Mouse (Mus musculus): ENCODE results near the gene Elmo1. TPM values are rescaled to one million over a fixed set of nuclear protein-coding genes. Genes with fewer than 3 reads are reported as not detected.

Elmo1 gene
- polyA plus RNA-seq, 1 experiment, result 0.68 TPM

DNA sequence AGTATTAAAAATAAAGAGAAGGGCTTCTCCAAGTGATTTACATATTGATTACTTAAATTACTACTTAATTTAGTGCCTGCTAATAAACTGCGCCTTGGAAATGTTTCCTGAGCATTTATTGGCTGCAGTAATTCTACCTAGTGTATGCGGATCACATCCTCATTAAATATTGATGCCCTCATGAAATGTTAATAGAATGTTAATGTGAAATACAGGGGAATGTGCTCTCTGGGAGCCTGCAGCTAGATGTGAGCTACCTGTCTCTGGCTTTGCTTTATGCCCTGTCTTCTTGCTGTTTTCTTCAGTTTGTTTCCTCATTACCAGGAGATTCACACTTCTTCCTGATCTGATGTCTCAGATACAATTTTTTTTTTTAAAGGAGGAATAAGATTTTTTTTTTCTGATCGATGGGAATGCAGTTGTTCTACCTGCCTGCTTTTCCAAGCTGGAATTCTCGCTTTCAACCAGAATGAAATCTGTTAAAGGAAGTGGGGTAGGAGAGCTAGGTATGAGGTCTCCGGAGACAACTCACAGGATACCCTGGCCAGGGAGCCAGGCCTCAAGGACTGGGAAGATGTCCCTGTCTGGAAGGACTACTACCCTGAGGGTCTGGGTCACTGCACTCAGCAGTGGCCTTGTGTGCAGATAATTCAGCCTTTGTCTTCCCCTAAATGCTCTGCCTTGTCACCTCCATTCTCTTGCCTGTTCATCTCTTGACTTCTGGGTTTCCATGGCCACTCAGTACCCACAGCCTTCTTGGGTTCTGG, 279.8 kb downstream of the Elmo1 start:
- Histone ChIP-seq H3K27me3 (replicated peaks) (no peaks in the 10 kb centered on the region), H3K4me1 (peaks cover 11% of the 10 kb centered on the region; the same call in 1 of the 2 replicates), H3K4me3 (replicated peaks) (no peak overlapping the region), H3K9me3 (0 out of 2 replicates have a peak, but pooled peaks cover 4% of the 10 kb centered on the region), H3K36me3 (replicated peaks; ENCODE audit: low read length) (peaks cover 2% of the 10 kb centered on the region)
- TF ChIP-seq GATA1 (IDR thresholded peaks at IDR 0.05; ENCODE audit: borderline replicate concordance, low read length) (no peak), FLI1 (IDR thresholded peaks at IDR 0.05; ENCODE audit: low read length) (no peak)

DNA sequence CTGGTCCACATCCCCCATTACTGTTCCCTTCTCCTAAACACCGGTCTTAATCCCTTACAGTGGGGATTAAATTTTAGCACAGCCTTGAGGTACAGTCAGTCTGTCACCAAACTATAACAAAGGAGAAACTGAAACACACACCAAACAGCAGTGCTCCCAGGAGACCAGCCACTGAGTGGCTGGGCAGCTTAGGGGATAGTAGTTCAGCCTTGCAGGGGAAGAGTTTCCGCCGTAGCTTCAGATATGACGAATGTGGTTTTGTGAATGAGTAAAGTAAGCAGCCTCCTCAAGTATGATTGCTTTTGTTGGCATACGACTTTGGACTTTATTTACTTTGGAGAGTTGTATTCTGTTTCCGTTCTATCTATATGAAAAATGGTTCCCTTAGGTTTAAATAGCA, 281.1 kb downstream of the Elmo1 start:
- TF ChIP-seq FLI1 (IDR thresholded peaks at IDR 0.05; ENCODE audit: low read length), result no peak
- H3K4me1 ChIP-seq, result peaks cover 3% of the 10 kb centered on the region; the same call in 1 of the 2 replicates
- no peaks in the 10 kb centered on the region for H3K27me3 ChIP-seq (replicated peaks)
- no peak overlapping the region for H3K4me3 ChIP-seq (replicated peaks)
- H3K9me3 ChIP-seq, result 0 out of 2 replicates have a peak, but pooled peaks cover 4% of the 10 kb centered on the region
- peaks cover 2% of the 10 kb centered on the region for H3K36me3 ChIP-seq (replicated peaks; ENCODE audit: low read length)

DNA sequence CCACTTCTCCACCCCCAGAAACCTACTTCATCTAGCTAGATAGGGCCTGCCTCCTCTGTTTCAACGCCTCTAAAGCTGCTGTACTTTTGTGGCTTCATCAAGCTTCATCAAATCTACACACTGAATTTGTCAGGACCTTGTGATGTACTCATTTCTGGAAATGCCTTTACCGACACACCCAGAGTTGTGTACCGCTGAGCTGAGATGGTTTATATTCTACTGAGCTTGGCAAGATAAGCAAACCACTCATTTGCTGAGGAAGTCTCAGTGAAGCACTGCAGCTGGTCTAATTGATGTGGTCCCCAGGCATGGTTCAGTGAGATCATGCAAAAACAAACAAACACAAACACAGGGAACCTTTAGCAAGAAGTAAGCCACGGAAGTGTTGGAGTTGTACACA, 281.9 kb downstream of the Elmo1 start:
- H3K9me3 ChIP-seq, result 0 out of 2 replicates have a peak, but pooled peaks cover 4% of the 10 kb centered on the region
- H3K36me3 ChIP-seq (replicated peaks; ENCODE audit: low read length), result peaks cover 2% of the 10 kb centered on the region
- TF ChIP-seq GATA1 (IDR thresholded peaks at IDR 0.05; ENCODE audit: borderline replicate concordance, low read length) (no peak), FLI1 (IDR thresholded peaks at IDR 0.05; ENCODE audit: low read length) (no peak)

DNA sequence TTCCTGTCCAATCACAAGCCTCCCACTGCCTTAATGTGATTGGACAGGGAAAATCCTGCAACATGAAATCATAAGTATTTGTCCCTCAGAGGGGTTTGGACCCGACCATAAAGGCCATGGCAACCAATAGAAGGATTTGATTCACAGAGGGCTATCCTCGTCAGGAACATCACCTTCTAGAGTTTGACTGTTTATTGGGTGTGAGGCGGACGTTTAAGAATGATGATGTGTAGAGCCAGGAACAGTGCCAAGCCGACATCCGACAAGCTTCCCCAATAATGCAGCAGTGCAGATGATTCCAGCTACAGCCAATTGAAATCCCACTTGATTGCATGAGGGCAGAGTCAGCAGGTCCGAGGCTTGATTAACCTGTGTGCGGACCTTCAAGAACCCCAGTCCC, 288.5 kb downstream of the Elmo1 start:
- TF ChIP-seq GATA1 (IDR thresholded peaks at IDR 0.05; ENCODE audit: borderline replicate concordance, low read length) (no peak), FLI1 (IDR thresholded peaks at IDR 0.05; ENCODE audit: low read length) (no peak)
- no peaks in the 10 kb centered on the region for H3K4me1 ChIP-seq

More for the DNA sequence above, 281.9 kb downstream of the Elmo1 start:
- Histone ChIP-seq H3K4me3 (replicated peaks) (no peak overlapping the region), H3K4me1 (no peaks in the 10 kb centered on the region), H3K27me3 (replicated peaks) (no peaks in the 10 kb centered on the region)

DNA sequence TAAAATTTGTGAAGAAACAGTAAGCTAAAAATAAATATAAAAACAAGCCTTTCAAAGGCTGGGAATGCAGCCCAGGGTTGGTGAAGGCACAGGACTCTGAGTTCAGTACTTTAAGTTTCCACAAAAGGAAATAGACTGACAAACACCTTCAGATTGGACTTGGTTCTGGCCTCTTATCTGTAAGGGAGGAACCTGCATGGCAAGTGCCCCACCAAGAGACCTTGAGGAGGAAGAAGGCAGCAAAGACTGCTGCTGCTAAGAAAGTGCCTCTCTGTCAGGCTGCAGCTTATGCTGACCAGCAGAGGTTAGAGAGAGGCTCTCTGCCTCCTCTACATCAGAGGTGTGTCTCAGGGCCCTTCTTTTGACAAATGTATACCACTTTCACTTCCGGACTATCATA, 293.5 kb downstream of the Elmo1 start:
- Histone ChIP-seq H3K4me3 (replicated peaks) (no peak overlapping the region), H3K9me3 (no peaks in the 10 kb centered on the region), H3K4me1 (no peaks in the 10 kb centered on the region), H3K27me3 (replicated peaks) (no peaks in the 10 kb centered on the region), H3K36me3 (replicated peaks; ENCODE audit: low read length) (no peaks in the 10 kb centered on the region)
- TF ChIP-seq GATA1 (IDR thresholded peaks at IDR 0.05; ENCODE audit: borderline replicate concordance, low read length) (no peak), FLI1 (IDR thresholded peaks at IDR 0.05; ENCODE audit: low read length) (no peak)

More for the DNA sequence above, 288.5 kb downstream of the Elmo1 start:
- H3K36me3 ChIP-seq (replicated peaks; ENCODE audit: low read length), result no peaks in the 10 kb centered on the region
- no peaks in the 10 kb centered on the region for H3K27me3 ChIP-seq (replicated peaks)
- no peak overlapping the region for H3K4me3 ChIP-seq (replicated peaks)
- no peaks in the 10 kb centered on the region for H3K9me3 ChIP-seq

DNA sequence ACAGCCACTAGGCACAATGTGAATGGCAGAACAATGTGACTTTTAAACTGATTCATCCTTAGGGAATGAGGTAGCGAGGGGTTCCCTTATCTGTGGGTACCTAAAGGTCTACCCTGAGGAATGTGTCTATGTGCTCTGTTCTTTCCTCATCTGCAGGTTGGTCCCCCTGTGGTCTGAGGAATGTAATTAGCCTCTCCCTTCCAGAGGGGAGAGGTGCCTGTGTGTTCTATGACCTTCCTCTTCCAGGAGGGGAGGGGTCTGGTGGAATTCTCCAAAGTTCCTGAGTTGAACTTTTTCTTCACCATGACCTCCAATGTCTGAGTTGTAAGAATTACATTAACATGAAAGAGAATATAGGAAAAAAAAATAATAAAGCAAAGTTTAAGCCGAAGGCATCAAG, 294.4 kb downstream of the Elmo1 start:
- Histone ChIP-seq H3K9me3 (no peaks in the 10 kb centered on the region), H3K4me1 (no peaks in the 10 kb centered on the region), H3K36me3 (replicated peaks; ENCODE audit: low read length) (no peaks in the 10 kb centered on the region), H3K4me3 (replicated peaks) (no peak overlapping the region), H3K27me3 (replicated peaks) (no peaks in the 10 kb centered on the region)
- TF ChIP-seq GATA1 (IDR thresholded peaks at IDR 0.05; ENCODE audit: borderline replicate concordance, low read length), result no peak
- TF ChIP-seq FLI1 (IDR thresholded peaks at IDR 0.05; ENCODE audit: low read length), result no peak

DNA sequence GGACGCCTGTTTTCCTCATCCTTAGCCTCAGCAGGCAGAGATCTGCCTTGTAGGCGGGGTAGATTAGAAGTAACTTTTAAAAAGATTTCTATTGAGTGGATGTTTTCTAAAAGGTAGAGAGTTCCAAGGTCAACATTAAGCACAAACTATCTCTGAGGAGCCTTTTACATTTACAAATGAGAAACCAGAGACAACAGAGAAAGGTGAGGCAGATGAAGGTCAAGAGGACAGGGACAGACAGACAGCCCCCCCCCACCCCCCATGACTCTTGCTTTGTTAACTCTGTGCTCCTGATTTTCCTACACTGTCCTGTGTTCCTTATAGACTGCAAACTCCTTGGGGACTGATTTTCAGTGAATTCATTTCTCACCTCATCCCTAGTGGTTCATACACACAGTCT, 295.0 kb downstream of the Elmo1 start:
- H3K36me3 ChIP-seq (replicated peaks; ENCODE audit: low read length), result no peaks in the 10 kb centered on the region
- H3K9me3 ChIP-seq, result no peaks in the 10 kb centered on the region
- no peaks in the 10 kb centered on the region for H3K27me3 ChIP-seq (replicated peaks)
- no peaks in the 10 kb centered on the region for H3K4me1 ChIP-seq
- H3K4me3 ChIP-seq (replicated peaks), result no peak overlapping the region
- TF ChIP-seq FLI1 (IDR thresholded peaks at IDR 0.05; ENCODE audit: low read length) (no peak), GATA1 (IDR thresholded peaks at IDR 0.05; ENCODE audit: borderline replicate concordance, low read length) (no peak)

DNA sequence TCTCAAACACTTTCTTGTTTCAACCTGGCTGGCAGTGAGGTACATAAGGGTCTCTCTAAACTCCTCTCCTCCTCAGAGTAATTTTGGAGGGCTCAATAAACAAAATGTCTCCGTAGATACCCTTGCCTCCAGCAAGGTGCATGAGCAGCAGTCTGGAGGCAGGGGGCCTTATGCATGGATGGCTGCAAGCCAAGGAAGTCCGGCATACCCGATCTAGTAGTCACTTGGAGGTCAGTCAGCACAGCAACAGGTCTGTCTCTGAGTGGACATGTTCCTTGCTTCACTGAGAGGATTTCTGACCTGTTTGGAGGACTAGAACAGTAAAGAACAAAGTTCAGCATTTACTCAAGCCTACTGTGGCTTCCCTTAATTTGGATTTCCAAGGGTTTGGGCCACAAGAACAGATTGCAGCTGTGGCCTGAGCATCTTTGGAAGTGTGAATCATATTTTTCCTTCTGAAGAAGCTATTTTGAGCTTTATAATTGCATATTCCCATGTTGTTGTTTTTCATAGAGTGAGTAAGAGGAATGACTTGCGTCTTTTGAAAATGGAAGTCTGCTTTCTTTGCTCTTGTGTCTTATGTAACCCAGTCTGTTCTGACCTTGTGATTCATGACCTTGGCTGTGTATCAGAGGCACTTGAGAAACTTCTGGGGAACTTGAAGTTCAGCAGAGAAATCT, 296.2 kb downstream of the Elmo1 start:
- no peaks in the 10 kb centered on the region for H3K36me3 ChIP-seq (replicated peaks; ENCODE audit: low read length)
- no peak overlapping the region for H3K4me3 ChIP-seq (replicated peaks)
- no peaks in the 10 kb centered on the region for H3K9me3 ChIP-seq
- TF ChIP-seq GATA1 (IDR thresholded peaks at IDR 0.05; ENCODE audit: borderline replicate concordance, low read length) (no peak), FLI1 (IDR thresholded peaks at IDR 0.05; ENCODE audit: low read length) (no peak)
- no peaks in the 10 kb centered on the region for H3K4me1 ChIP-seq
- H3K27me3 ChIP-seq (replicated peaks), result no peaks in the 10 kb centered on the region

DNA sequence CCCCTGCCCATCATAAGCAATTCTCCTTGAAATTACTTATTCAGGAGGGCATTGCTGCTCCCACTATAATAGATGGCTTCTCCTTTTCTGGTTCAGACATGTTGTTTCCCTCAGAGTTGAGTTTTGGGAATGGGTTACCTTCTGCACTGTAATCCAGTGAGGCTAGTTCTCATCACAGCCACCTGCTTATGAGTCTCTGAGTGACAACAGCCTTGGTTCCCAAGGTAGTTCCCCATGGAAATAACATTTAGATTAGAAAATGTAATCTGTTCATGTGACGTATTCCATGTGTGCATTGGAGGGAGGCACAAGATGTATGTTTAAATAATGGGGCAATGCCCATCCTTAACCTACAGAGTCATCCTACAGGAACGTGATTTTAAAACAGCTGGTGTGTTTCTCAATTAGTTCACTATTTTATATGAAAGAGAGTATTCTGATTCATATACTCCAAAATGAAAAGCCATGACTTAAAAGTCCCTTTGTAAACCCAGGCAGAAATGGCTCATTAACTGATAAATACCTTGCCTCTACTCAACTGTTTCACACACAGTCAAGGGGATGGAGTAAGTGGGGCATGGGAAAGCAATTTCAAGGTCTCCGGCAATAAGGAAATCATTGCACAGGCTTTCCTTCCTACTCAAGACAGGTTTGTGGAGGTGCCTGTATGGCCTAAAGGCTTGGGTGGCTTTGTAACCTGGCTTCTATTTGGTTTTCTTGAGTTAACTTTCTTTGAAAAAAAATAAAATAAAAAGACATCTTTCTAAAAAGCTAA, 302.6 kb downstream of the Elmo1 start:
- no peaks in the 10 kb centered on the region for H3K27me3 ChIP-seq (replicated peaks)
- H3K36me3 ChIP-seq (replicated peaks; ENCODE audit: low read length), result no peaks in the 10 kb centered on the region
- no peaks in the 10 kb centered on the region for H3K4me1 ChIP-seq
- no peaks in the 10 kb centered on the region for H3K9me3 ChIP-seq
- H3K4me3 ChIP-seq (replicated peaks), result no peak overlapping the region
- no peak for TF ChIP-seq FLI1 (IDR thresholded peaks at IDR 0.05; ENCODE audit: low read length)
- no peak for TF ChIP-seq GATA1 (IDR thresholded peaks at IDR 0.05; ENCODE audit: borderline replicate concordance, low read length)

All from megakaryocyte, embryonic 14.5 days (primary cell).